Mouse (Mus musculus): ENCODE measurements around the gene Hmg20a. TPM values are rescaled to one million over a fixed set of nuclear protein-coding genes. Genes with fewer than 3 reads are reported as not detected.

Gene Hmg20a
- polyA plus RNA-seq, 1 experiment from 2014 or later, result 11.5 TPM

DNA sequence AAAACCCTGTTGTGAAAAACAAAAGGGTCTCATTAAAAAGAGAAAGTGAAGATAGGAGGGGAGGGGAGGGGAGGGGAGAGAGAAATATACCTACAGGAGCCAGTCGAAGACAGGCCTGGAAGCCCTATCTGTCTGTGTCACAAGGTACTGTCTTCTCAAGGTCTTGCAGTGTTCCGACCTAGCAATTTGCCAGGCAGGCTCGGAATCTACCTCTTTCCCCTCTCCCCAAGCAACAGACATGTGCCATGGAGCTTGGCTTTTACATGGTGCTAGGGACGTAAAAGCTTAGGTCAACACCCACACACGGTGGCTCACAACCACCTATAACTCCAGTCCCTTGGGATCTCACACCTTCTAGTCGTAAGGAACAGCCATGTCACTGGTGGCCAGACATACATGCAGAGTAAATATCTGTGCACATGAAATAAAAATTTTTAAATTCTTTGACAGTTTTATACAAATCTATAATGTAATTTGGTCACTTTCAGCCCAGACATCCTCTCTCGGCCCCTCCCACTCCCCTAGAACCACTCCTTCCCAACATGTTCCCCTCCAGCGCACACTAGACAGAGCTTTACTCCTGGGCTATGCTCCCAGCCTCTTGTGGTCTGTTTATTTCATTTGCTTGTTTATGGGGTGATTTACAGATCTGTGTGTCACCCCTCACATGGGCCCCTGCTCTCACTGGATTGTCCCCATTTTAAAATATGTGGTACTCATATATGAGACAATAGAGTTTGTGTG is 81.1 kb downstream of the Hmg20a start:
- no peaks in the 10 kb centered on the region for H3K27me3 ChIP-seq
- no peaks in the 10 kb centered on the region; the same call in 1 of the 2 replicates for H3K4me1 ChIP-seq (replicated peaks)
- no peak for ATAC-seq (ENCODE audit: insufficient read depth)
- no peak overlapping the region for H3K27ac ChIP-seq (replicated peaks)
- no peak overlapping the region for H3K9ac ChIP-seq
- no peaks in the 10 kb centered on the region for H3K9me3 ChIP-seq (replicated peaks)
- H3K4me2 ChIP-seq, result no peak overlapping the region
- no peak overlapping the region for H3K4me3 ChIP-seq (replicated peaks)
- 76% methylated on average over 8 of the region's 8 CpGs for WGBS (ENCODE audit: insufficient replicate concordance)
- peaks cover 18% of the 10 kb centered on the region; the same call in 1 of the 2 replicates for H3K36me3 ChIP-seq (replicated peaks)

DNA sequence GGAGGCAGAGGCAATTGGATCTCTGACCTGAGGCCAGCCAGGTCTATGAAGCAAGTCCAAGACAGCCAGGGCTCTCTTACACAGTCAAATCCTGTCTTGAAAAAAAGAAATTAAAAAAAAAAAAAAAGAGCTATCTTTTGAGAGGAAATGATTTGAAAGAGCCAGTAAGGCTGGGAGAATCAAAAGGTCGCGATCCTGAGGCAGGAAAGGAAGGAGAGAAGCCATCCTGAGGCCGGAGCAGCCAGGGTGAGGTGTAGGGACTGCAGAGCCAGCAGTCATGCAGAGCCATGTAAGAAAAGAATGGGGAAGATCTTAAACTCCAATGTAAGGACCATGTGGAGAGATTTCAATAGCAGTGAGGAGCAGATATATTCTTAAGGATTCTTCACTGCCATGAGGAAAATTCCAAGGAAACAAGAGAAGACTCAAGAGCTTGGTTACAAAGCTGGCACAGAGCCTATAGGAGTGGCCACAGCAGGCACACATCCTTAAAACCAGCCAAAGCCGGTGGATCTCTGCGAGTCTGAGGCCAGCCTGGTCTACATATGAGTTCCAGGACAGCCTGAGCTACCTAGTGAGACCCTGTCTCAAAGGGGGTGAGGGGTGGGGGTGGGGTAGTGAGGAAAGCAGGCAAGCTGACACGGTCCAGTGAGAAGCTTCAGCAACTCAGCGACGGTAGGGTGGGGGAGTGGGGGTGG is 82.6 kb downstream of the Hmg20a start:
- Histone ChIP-seq H3K9me3 (replicated peaks) (no peaks in the 10 kb centered on the region), H3K4me2 (no peak overlapping the region), H3K27me3 (no peaks in the 10 kb centered on the region), H3K27ac (replicated peaks) (0 out of 2 replicates have a peak overlapping the region, but pooled peaks have one; percentile 14), H3K9ac (no peak overlapping the region), H3K36me3 (replicated peaks) (peaks cover 5% of the 10 kb centered on the region; the same call in 1 of the 2 replicates), H3K4me3 (replicated peaks) (no peak overlapping the region), H3K4me1 (replicated peaks) (peaks cover 5% of the 10 kb centered on the region)
- WGBS (ENCODE audit: insufficient replicate concordance), result 68% methylated on average over 8 of the region's 8 CpGs
- no peak for ATAC-seq (ENCODE audit: insufficient read depth)

DNA sequence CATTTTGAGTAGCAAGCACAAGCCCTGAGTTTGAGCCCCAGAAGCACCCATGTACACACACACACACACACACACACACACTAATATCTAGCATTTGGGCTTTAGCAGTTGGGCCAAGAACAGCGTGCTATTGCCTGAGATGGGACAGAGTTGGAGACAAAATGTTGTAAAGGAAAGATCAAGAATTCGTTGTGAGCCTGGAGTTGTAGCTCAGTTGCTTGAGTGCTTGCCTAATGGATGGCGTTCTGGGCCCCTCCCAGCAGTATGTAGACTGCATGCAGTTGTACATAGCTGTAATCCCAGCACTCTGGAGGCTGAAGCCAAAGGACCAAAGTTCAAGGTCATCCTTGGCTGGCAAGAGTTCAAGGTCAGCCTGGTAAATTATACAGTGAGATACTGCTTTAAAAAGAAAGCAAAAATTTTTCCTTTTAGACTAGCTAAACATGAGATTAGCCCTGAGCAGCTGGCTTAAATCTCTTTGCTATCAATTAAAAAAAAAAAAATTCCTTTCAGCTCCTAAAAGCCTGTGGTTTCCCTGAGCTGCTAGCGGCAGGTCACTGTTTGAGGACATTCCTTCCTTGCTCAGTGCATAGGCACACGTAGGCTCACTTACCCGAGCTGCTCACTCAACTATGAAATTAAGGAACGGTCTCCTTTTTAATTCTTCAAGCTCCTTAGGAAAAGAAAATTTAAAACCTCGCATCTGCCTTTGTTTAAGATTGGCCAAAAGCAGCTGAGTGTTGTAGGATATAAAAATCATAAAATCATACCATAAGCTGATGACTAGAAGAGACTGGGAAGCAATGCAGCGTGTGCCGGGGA is 83.5 kb downstream of the Hmg20a start:
- no peak overlapping the region for H3K4me2 ChIP-seq
- H3K4me1 ChIP-seq (replicated peaks), result peaks cover 14% of the 10 kb centered on the region
- WGBS (ENCODE audit: insufficient replicate concordance), result 63% methylated on average over 10 of the region's 10 CpGs
- H3K9me3 ChIP-seq (replicated peaks), result no peaks in the 10 kb centered on the region
- H3K36me3 ChIP-seq (replicated peaks), result no peaks in the 10 kb centered on the region
- no peaks in the 10 kb centered on the region for H3K27me3 ChIP-seq
- no peak for ATAC-seq (ENCODE audit: insufficient read depth)
- H3K27ac ChIP-seq (replicated peaks), result peak overlapping the region; percentile 29; the same call in 1 of the 2 replicates
- H3K9ac ChIP-seq, result no peak overlapping the region
- no peak overlapping the region for H3K4me3 ChIP-seq (replicated peaks)

DNA sequence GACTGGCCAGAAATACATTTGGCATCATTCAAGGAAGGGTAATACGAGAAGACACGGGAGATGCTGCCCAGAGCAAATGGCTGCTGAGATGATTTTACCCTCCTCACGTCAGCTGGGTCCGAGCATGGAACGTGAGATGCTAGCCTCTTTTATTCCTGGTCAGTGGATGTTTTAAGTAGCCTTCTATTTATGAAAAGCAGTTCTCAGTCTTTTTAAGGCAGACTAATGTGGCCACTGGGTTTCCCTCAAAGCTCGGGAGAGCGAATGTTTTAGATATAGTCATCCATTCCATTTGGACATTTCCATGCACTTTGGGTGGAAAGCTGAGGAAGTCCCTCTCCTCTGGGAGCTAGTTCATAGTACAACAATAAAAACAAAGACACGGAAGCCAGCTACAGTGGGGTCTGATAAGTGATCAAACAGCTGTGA is 84.1 kb downstream of the Hmg20a start:
- H3K9ac ChIP-seq, result no peak overlapping the region
- H3K36me3 ChIP-seq (replicated peaks), result no peaks in the 10 kb centered on the region
- H3K4me1 ChIP-seq (replicated peaks), result peaks cover 20% of the 10 kb centered on the region
- H3K9me3 ChIP-seq (replicated peaks), result no peaks in the 10 kb centered on the region
- no peak for ATAC-seq (ENCODE audit: insufficient read depth)
- H3K27me3 ChIP-seq, result peaks cover 6% of the 10 kb centered on the region; the same call in 1 of the 2 replicates
- no peak overlapping the region for H3K4me2 ChIP-seq
- H3K4me3 ChIP-seq (replicated peaks), result no peak overlapping the region
- WGBS (ENCODE audit: insufficient replicate concordance), result 65% methylated on average over 8 of the region's 8 CpGs
- H3K27ac ChIP-seq (replicated peaks), result peak overlapping the region; percentile 29; the same call in 1 of the 2 replicates

DNA sequence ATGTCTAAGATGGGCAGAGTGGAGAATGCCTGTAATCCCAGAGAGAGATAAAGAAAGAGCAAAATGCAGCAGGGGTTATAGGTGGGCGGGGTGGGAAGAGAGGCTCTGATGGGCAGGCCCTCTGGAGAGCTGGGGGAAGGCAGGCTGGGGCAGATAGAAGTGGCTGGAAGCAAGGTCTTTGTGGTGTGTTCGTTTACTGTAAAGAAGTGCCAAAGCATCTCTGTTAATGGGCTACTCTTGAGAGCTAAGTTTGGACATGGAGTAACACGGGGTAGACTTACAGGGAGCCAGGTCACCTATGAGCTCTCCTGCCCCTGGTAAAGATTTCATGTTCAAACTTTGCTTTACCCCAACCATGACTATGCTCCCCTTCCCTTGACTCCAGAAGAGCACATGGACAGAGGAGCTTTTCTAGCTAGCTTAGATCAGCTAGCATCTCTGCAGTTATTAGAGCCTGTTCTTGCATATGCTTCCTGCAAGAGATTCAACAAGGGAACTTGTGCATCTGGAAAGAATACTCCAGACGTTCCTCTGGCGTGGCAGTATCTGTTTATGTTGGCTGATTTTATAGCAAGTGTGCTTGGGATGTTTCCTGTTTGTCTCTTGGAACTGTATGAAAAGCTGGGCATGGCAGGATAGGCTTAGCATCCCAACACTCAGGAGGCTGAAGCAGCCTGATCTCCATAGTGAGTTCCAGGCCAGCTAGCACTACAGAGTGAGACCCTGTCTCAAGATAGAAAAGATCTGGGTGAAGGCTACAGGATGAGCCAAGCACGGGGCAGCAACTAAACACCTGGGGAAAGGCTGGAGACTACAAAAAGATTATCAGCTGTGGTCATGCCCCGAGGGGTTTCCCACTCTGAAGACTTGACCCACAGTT is 85.5 kb downstream of the Hmg20a start:
- Histone ChIP-seq H3K4me2 (no peak overlapping the region), H3K27ac (replicated peaks) (peak overlapping the region; percentile 29; the same call in 1 of the 2 replicates), H3K27me3 (peaks cover 9% of the 10 kb centered on the region; the same call in 1 of the 2 replicates), H3K4me3 (replicated peaks) (no peak overlapping the region), H3K36me3 (replicated peaks) (no peaks in the 10 kb centered on the region), H3K4me1 (replicated peaks) (peaks cover 23% of the 10 kb centered on the region), H3K9ac (no peak overlapping the region), H3K9me3 (replicated peaks) (no peaks in the 10 kb centered on the region)
- WGBS (ENCODE audit: insufficient replicate concordance), result 45% methylated on average over 7 of the region's 7 CpGs
- no peak for ATAC-seq (ENCODE audit: insufficient read depth)

DNA sequence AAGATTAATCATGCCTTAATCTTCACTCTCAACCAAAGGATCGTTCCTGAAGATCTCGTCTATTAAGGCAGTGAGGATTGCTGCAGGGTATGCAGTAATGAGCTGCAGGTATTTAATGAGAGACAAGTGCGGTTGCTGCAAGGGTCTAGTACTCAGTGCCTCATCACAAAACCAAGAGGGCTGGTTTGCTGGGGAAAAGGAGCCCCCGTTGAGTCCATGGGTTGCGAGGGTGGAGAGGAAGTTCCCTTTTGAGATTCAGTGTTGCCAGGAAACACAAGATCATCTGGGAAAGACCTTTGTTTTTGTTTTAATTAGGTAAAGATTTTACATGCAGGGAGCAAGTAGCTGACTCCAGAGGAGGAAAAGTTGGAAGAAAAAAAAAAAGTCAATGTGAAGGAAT is 86.1 kb downstream of the Hmg20a start:
- Histone ChIP-seq H3K36me3 (replicated peaks) (no peaks in the 10 kb centered on the region), H3K27me3 (peaks cover 9% of the 10 kb centered on the region; the same call in 1 of the 2 replicates), H3K9me3 (replicated peaks) (no peaks in the 10 kb centered on the region), H3K9ac (no peak overlapping the region), H3K4me1 (replicated peaks) (peaks cover 26% of the 10 kb centered on the region), H3K4me3 (replicated peaks) (no peak overlapping the region), H3K27ac (replicated peaks) (peak overlapping the region; percentile 29; the same call in 1 of the 2 replicates), H3K4me2 (no peak overlapping the region)
- 46% methylated on average over 5 of the region's 5 CpGs for whole genome bisulfite sequencing (ENCODE audit: insufficient replicate concordance)
- no peak for ATAC-seq (ENCODE audit: insufficient read depth)

DNA sequence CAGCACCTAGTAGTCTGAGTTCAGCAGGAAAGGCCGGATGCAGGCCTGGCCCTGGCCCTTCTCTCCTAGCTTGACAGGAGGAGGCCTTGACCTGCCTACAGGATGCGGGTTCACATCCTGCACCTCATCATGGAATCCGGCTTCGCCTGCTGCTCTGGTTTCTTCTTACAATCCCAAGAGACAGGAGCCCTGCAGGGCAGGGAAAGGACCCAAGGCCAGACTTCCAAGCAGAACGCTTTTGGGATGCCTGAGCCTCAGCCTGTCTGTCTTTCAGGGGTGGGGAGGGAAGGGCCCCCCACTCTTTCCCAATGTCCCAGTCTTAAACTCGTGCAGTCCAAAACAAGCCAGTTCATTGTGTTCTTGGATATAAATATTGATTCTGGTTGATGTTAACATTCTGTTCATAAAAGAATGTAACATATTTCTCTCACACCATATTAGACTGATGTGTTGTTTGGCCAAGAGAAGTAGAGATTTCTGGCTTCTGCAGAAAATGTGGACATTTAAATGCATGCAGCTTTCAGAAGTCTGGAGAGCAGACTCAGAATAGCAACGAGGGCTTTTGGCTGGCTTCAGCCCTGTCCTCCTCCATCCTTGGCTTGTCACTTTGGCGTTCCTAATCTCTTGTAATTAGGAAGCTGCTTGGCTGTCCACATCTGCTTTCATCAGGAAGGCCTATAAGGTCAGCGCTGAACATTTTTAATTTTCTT is 86.8 kb downstream of the Hmg20a start:
- H3K9ac ChIP-seq, result no peak overlapping the region
- no peak overlapping the region for H3K4me3 ChIP-seq (replicated peaks)
- no peak overlapping the region for H3K4me2 ChIP-seq
- no peaks in the 10 kb centered on the region for H3K36me3 ChIP-seq (replicated peaks)
- H3K27ac ChIP-seq (replicated peaks), result no peak overlapping the region; the same call in 1 of the 2 replicates
- ATAC-seq (ENCODE audit: insufficient read depth), result 0 out of 2 replicates have a peak, but pooled peaks have one; percentile 17
- peaks cover 26% of the 10 kb centered on the region for H3K4me1 ChIP-seq (replicated peaks)
- H3K27me3 ChIP-seq, result peaks cover 9% of the 10 kb centered on the region; the same call in 1 of the 2 replicates
- WGBS (ENCODE audit: insufficient replicate concordance), result 58% methylated on average over 9 of the region's 9 CpGs
- no peaks in the 10 kb centered on the region for H3K9me3 ChIP-seq (replicated peaks)

DNA sequence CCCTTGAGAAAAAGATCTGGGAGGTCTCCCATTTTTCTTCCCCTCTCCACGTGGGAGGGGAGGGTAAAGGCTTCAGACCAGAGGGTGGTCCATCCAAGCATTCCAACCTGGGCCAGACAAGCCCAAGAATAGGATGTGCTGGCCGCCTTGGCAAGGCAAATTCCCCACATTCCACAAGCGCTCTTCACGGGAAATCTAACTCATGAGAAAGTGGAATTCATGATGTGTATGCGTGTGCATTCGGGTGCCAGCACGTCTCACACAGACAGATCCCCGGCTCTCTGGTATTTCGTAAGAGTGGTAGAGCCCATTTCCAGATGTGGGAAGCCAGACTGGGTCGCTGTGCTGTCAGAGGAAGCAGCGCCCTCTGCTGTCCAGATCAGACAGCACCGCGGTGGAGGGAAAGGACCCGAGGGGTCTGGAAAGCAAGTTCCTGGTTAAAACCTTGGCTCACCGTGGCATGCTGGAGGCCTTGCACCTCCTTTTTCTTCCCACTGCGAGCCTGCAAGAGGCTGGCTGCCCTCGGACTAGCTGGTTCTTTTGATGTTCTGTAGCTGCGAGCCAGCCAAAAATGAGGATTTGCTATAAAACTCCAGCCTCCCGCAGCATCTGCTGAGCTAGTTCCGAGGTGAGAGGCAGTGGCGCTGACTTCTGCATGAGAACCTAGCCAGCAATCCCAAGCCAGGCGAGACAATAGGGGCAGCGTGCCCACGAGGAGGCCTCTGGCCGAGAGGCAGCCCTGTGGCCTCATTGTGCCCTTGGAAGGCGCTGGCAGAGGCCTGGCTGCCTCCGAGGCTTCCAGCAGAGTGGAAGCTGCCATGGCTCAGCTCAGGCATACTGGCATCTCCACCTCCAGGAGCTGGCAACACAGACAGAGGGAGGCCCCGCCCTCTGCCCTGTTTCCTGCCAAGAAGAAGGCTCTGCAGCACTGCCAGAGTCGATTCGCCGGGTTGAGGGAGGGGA is 87.7 kb downstream of the Hmg20a start:
- WGBS (ENCODE audit: insufficient replicate concordance), result 1% methylated on average over 31 of the region's 31 CpGs
- H3K9me3 ChIP-seq (replicated peaks), result no peaks in the 10 kb centered on the region
- H3K4me1 ChIP-seq (replicated peaks), result peaks cover 26% of the 10 kb centered on the region
- no peak overlapping the region for H3K9ac ChIP-seq
- peak overlapping the region; percentile 78 for H3K27ac ChIP-seq (replicated peaks)
- H3K36me3 ChIP-seq (replicated peaks), result no peaks in the 10 kb centered on the region
- peaks cover 9% of the 10 kb centered on the region; the same call in 1 of the 2 replicates for H3K27me3 ChIP-seq
- H3K4me2 ChIP-seq, result peak overlapping the region; percentile 84
- peak overlapping the region; percentile 49 for H3K4me3 ChIP-seq (replicated peaks)
- ATAC-seq (ENCODE audit: insufficient read depth), result peak; percentile 61
